Mouse (Mus musculus): ENCODE measurements at regions not wholly inside any gene's neighbourhood (a gene's known extent, or its start where the extent isn't known, plus 50 kb on each side); places are given as distances from the start of the nearest gene placed in this dataset.
A peak's percentile ranks its signal among the peaks of the same experiment; 100 is the strongest.

GRCm38 (mm10) chr1:94582526-94582925 lies 530.2 kb upstream of the Pdcd1 start:
- DNase-seq (ENCODE audit: low spot score in 2 of 2), result no peak

GRCm38 (mm10) chr1:94581650-94582405 lies 529.5 kb upstream of the Pdcd1 start:
- no peak for DNase-seq (ENCODE audit: low spot score in 2 of 2)

GRCm38 (mm10) chr1:94532773-94533541 lies 480.6 kb upstream of the Pdcd1 start:
- no peak for DNase-seq (ENCODE audit: low spot score in 2 of 2)

DNA sequence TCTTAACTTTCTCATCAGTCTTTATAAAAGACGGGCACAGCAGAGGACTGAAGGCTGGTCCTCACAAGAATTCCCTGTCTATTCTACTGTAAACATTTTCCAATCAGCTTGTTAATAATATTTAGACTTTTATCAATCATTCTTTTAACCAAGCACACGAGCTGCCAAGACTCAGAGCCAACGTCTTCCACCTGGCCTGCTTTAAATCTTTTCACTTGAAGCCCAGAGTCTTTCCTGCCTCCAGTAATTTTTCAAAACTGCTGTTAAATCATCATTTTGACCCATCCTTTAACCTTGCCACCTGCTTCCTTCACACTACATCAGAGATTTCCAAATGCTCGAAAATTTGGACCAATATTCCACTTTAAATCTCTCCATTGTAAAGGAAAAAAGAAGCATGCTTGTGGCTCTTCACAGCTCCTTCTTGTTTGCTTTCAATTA lies 451.7 kb upstream of the Pdcd1 start:
- DNase-seq (ENCODE audit: low spot score in 2 of 2), result no peak

- no peak for DNase-seq (ENCODE audit: low spot score in 2 of 2)
These were observed 451.2 kb upstream of the Pdcd1 start for GRCm38 (mm10) chr1:94503379-94504079.

DNA sequence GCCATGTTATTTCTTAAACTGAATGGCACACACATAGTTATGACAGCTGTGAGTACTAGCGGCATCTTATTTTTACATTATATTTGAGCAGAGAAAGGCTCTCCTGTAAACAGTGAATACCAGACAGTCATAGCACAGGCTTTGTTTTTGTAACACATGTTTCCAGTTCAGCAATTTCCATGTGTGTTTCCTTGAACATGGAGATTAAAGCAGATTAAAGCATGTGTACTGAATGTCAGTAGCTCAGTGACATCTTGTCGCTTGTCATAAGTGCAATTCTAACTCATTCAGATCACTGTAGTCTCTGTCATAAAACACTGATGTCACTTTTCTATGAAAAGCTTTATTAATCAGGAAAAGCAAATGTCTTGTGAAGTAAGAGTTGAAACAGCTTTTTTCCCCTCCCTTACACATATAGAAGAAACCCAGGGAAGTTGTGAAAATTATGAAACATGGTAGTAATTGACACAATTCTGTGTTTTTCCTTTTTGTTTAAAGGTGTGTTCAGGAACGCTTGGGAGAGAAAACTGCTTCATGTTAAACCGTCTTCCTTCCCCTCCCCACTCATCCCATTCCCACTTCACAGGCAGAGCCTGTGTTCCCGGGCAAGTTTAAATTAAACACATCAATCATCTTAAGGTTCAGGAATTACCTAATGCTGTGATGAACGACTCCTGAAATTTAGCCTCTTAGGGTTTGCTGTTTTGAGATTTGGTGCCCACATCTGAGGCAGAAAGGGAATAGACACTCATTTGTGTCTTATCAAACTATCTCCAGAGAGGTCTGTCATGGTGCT lies 449.9 kb upstream of the Pdcd1 start:
- no peak for DNase-seq (ENCODE audit: low spot score in 2 of 2)

- no peak for DNase-seq (ENCODE audit: low spot score in 2 of 2)
These were observed 444.6 kb upstream of the Pdcd1 start for GRCm38 (mm10) chr1:94496992-94497391.

DNA sequence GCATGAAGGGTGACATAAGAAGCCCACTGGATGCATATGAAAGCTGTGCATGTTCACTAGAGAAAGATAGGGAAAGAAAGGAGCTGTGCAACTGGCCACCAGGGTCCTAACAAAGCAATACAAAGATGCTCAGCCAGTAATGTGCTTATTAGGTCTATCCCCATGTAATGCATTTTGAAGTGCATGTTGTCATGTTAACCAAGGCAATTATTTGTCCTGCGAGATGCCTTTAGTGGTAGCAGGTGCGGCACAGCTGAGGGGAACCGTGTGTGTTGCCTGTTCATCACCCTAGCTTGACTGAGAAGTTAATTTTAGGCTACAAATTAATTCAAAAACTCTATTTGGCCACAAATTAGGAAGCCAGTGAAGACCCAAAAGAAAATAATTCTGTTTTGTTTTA lies 444.0 kb upstream of the Pdcd1 start:
- no peak for DNase-seq (ENCODE audit: low spot score in 2 of 2)

DNA sequence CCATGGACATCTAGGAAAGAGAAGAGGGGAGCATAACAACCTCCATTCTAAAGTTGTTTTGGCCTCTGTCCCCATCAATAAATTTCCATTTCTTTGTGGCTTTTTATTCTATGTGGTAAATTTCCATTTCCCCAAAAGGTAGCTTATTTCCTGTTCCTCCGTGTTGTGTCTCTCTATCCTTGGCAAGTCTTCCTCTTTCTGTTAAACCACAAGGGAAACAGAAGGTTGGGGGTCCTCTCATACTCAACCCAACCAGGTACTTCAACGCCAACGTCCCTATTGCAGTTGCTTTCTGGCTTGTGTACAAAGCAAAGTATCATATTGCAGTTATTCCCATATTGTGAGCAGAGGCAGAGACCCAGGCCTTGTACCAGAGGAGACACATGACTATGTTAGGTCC lies 434.7 kb upstream of the Pdcd1 start:
- no peak for DNase-seq (ENCODE audit: low spot score in 2 of 2)

DNA sequence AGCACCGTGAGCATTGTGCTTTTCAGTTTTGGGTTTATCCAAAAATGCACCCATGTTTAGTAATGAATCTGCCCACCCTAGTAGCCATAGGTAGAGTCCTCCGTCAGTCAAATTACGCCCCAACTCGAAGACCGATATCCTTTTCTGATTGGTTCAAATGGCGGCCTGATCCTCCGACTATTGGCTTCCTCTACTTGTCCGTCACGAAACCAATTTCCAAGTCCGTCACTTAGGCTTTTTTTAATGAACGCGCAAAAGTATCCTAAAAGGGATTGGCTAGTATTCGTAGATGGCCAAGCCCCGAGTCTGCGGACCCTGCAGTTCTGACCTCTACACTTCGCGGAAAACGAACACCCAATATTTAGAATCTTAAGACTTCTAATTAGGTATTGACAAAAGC lies 417.5 kb upstream of the Pdcd1 start:
- DNase-seq (ENCODE audit: low spot score in 2 of 2), result peak; percentile 20 to 45

DNA sequence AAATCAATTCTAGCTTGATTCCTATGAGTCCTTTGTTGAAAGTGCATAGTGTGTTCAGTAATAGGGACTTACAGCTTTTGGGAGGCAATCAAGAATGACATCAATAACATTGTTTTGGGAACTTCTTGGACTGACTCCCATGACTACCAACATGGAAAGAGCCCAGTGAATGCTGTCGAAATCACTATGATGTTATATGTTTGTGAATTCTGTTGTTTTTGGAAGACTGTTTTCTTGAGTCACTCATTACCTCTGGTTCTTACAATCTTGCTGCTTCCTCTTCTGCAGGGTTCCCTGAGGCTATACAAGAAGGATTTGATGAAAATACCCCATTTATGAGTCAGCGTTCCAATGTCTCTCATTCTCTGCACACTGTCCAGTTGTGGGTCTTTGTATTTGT lies 371.4 kb upstream of the Pdcd1 start:
- no peak for DNase-seq (ENCODE audit: low spot score in 2 of 2)

DNA sequence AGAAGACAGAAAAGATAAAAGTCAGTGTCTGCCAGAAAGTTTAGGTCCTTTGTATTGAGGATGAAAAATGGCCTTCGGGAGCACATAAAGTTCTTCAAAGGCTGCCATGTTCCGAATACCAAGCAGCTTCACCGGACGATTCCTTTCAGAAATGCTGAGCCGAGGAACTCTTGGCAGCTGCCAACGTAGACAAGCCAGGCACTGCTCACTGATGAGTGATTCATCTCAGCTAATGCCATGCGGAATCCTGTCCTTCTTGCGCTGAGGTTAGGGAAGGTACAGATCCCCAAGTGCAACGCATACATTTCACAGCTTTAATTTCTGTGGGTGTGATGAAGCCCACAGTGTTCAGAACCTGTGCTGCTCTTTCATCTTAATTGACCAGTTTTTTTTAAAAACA lies 360.7 kb upstream of the Pdcd1 start:
- DNase-seq (ENCODE audit: low spot score in 2 of 2), result peak in 1 of 2 experiments; percentile 2

DNA sequence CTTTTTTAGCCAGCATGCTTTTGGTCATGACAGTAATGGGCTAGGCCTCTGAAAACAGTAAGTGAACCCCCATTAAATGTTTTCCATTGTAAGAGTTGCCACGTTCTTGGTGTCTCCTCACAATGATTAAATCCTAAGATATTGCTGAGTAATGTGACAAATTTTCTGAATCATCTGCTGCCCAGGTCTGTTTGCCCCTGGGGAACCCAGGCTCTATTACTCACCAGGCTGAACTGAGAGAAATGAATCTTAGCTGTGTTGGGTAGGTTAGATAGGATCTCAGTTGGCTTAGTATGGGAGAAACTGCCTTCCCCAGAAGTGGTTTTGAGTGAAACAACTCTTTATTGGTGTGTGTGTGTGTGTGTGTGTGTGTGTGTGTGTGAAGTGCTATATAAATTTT lies 314.3 kb upstream of the Pdcd1 start:
- DNase-seq (ENCODE audit: low spot score in 2 of 2), result no peak

DNA sequence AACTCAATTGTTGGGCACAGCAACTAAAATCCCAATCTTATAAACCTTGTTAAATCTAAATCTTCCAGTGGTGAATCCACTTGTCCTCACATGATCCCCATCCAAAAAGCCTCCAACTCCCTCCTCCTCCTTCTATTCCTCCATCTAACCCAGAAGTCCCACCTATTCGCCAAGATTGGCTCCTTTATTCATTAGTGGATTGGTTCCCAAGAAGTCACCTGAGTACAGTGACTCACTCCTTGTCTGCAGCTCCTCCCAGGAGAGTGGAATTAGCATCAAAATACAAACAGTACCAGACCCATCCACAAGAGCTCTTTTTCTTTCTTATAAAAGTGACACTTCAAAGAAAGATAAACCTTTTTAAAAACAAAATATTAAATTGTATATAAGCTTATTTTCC lies 304.6 kb upstream of the Pdcd1 start:
- no peak for DNase-seq (ENCODE audit: low spot score in 2 of 2)

DNA sequence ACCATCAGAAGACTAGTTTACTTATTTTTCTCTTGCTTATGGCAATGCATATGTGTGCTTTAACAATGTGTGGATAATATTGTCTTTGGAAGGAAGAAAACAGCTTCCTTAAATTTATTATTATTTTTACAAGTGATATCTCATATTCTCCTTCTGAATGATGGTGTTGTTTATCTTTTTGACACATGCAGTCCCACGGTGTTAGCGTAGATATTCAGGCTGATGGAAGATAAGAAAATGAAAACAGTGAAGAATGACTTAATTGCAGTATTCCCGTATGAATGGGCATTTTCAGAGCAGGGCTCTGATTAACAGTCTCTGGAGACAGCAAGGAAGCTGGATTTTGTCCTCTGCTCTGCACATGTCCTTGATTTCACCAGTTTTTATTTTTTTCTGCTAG lies 303.5 kb upstream of the Pdcd1 start:
- DNase-seq (ENCODE audit: low spot score in 2 of 2), result no peak

GRCm38 (mm10) chr1:94342576-94342975 lies 290.2 kb upstream of the Pdcd1 start:
- DNase-seq (ENCODE audit: low spot score in 2 of 2), result no peak

- DNase-seq (ENCODE audit: low spot score in 2 of 2), result peak; percentile 3 to 7
These were observed 288.9 kb upstream of the Pdcd1 start for GRCm38 (mm10) chr1:94341237-94341636.

- DNase-seq (ENCODE audit: low spot score in 2 of 2), result no peak
These were observed 265.7 kb upstream of the Pdcd1 start for GRCm38 (mm10) chr1:94318029-94318428.

- no peak for DNase-seq (ENCODE audit: low spot score in 2 of 2)
These were observed 246.0 kb upstream of the Pdcd1 start for GRCm38 (mm10) chr1:94298395-94298794.

GRCm38 (mm10) chr1:94272569-94272968 lies 220.2 kb upstream of the Pdcd1 start:
- no peak for DNase-seq (ENCODE audit: low spot score in 2 of 2)

GRCm38 (mm10) chr1:94263313-94263712 lies 211.0 kb upstream of the Pdcd1 start:
- DNase-seq (ENCODE audit: low spot score in 2 of 2), result peak; percentile 9 to 11

- no peak for DNase-seq (ENCODE audit: low spot score in 2 of 2)
These were observed 183.1 kb upstream of the Pdcd1 start for GRCm38 (mm10) chr1:94235426-94235825.

Data from left cerebral cortex, adult 9 months (tissue).